Mouse (Mus musculus) heart, postnatal 10 days (tissue): Measurements from ENCODE around the gene Rpp25. TPM values are rescaled to one million over a fixed set of nuclear protein-coding genes. Genes with fewer than 3 reads are reported as not detected.

ENCODE experiments used
- DNase-seq, 2 experiments: peaks; one replicate each; pipeline ENCODE4 v3.0.0; 2021
- intact Hi-C: fragments of 180-260 bp; cut with DNase I; formaldehyde crosslinking; loops from one replicate; pipeline ENCODE4 v1.15.1; 2025
- total RNA-seq, 2 experiments: library from RNA; stranded (reverse); gene quantifications; 2 replicates each; pipeline ENCODE4 v1.2.3; 2021

Rpp25 gene
- total RNA-seq, 2 experiments from 2014 or later, result 3.4 to 5.7 TPM

- intact Hi-C loops, result no loop called here
Measured at GRCm38 (mm10) chr9:57552139-57552887, 48.5 kb downstream of the Rpp25 start, which contains the start of gene Mpi. TSS of gene Mpi (minus strand) at chr9:57552763.

GRCm38 (mm10) chr9:57553119-57553518 is 49.3 kb downstream of the Rpp25 start:
- intact Hi-C loops, result no loop called here
- DNase-seq, result no peak

More at GRCm38 (mm10) chr9:57552139-57552887, 48.5 kb downstream of the Rpp25 start, which contains the start of gene Mpi:
- peak; percentile 75 to 84 for DNase-seq

GRCm38 (mm10) chr9:57554753-57555152 is 50.9 kb downstream of the Rpp25 start:
- no peak for DNase-seq
- intact Hi-C loops, result no loop called here

Other genes with a start within 250 kb of the Rpp25 start
- 10 to 100 TPM; 21.2 to 21.5 TPM for gene 1700017B05Rik, start 241.4 kb upstream of the Rpp25 start, total RNA-seq
- 1 to 10 TPM; 5.7 to 9.5 TPM for gene Ppcdc, start 63.9 kb upstream of the Rpp25 start, total RNA-seq
- gene Scamp5, start 36.0 kb upstream of the Rpp25 start, total RNA-seq, result 1 to 10 TPM; 9.5 to 9.6 TPM
- gene Cox5a, start 17.2 kb downstream of the Rpp25 start, total RNA-seq, result 1,000 to 10,000 TPM; 2,186 to 2,217 TPM
- gene Fam219b, start 33.5 kb downstream of the Rpp25 start, total RNA-seq, result 1 to 10 TPM; 8.0 to 9.1 TPM
- gene Mpi, start 48.7 kb downstream of the Rpp25 start, total RNA-seq, result 100 to 1,000 TPM; 129 to 131 TPM
- 10 to 100 TPM; 34.3 to 35.4 TPM for gene Scamp2, start 56.9 kb downstream of the Rpp25 start, total RNA-seq
- 10 to 100 TPM in 1 of 2 experiments, 1 to 10 TPM in 1; 8.3 to 10.1 TPM for gene Ulk3, start 85.4 kb downstream of the Rpp25 start, total RNA-seq
- gene Cplx3, start 102.3 kb downstream of the Rpp25 start, total RNA-seq, result not detected
- not detected for gene Lman1l, start 116.7 kb downstream of the Rpp25 start, total RNA-seq
- 10 to 100 TPM; 35.9 to 44.5 TPM for gene Csk, start 149.6 kb downstream of the Rpp25 start, total RNA-seq
- not detected for gene Cyp1a2, start 179.7 kb downstream of the Rpp25 start, total RNA-seq
- gene Cyp1a1, start 183.9 kb downstream of the Rpp25 start, total RNA-seq, result not detected
- 10 to 100 TPM in 1 of 2 experiments, 1 to 10 TPM in 1; 8.2 to 10.3 TPM for gene Edc3, start 204.5 kb downstream of the Rpp25 start, total RNA-seq